Mouse (Mus musculus): ENCODE results near the gene Dusp5. TPM values are rescaled to one million over a fixed set of nuclear protein-coding genes. Genes with fewer than 3 reads are reported as not detected.

Gene Dusp5
- total and polyA plus RNA-seq, 3 experiments, result 4.7 to 7.5 (median 6.9) TPM

GRCm38 (mm10) chr19:53564174-53564573, 35.3 kb downstream of the Dusp5 start:
- no peak overlapping the region for H3K27ac ChIP-seq
- H3K4me1 ChIP-seq (ENCODE audit: control insufficient read depth, insufficient read depth, low read length), result no peaks in the 10 kb centered on the region
- no peak for TF ChIP-seq EP300 (IDR thresholded peaks at IDR 0.05; ENCODE audit: insufficient read depth, low read depth, low read length)
- no peak for TF ChIP-seq CTCF (IDR thresholded peaks at IDR 0.05)
- TF ChIP-seq POLR2A (IDR thresholded peaks at IDR 0.05; ENCODE audit: insufficient read depth, low read depth, low read length), result no peak
- WGBS, result 40% methylated on average over 4 of the region's 4 CpGs
- H3K36me3 ChIP-seq (ENCODE audit: control insufficient read depth, insufficient read depth, low read length), result no peaks in the 10 kb centered on the region
- no peaks in the 10 kb centered on the region for H3K27me3 ChIP-seq (ENCODE audit: control insufficient read depth, insufficient read depth, low read length)
- intact Hi-C loops (cut with DNase I), result no loop called here
- no peak for DNase-seq
- no peak overlapping the region for H3K4me3 ChIP-seq
- no peaks in the 10 kb centered on the region for H3K79me2 ChIP-seq (replicated peaks; ENCODE audit: control insufficient read depth, insufficient read depth, low read length)
- H3K9ac ChIP-seq (ENCODE audit: low read depth, low read length), result no peak overlapping the region

DNA sequence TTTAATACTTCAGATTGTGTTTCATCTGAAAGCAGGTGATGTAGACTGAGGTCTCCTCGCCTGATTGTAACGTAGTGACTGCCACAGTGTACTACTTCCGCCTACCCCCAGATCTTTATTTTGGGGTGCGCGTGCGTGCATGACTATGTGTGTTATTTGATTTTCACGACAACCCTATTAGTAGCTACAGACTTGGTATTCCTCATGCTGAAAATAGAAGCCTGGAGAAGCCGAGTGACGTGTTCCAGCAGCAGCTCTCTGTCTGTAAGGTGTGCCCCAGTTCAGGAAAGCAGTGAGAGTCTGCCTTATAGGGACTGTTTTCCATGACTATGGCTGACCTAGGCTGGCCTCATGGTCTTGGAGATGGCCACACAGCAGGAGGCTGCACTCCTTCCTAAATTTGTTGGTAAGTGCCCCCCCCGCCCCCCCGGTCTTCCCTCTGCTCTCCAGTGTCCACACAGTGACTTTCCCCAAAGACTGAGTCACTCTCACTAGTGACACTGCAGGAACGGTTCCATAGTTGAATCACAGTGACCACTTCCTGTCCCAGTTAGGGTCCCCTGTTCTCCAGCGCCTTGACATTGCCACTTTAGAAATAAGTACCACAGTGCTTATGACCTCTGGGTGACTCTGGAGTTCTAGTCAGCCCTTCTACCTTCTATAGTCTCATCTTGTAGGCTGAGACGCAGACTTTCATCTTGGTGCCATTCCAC, 36.8 kb downstream of the Dusp5 start:
- Histone ChIP-seq H3K4me1 (ENCODE audit: control insufficient read depth, insufficient read depth, low read length) (no peaks in the 10 kb centered on the region), H3K27me3 (ENCODE audit: control insufficient read depth, insufficient read depth, low read length) (no peaks in the 10 kb centered on the region), H3K27ac (no peak overlapping the region), H3K9ac (ENCODE audit: low read depth, low read length) (no peak overlapping the region), H3K79me2 (replicated peaks; ENCODE audit: control insufficient read depth, insufficient read depth, low read length) (no peaks in the 10 kb centered on the region), H3K4me3 (no peak overlapping the region), H3K36me3 (ENCODE audit: control insufficient read depth, insufficient read depth, low read length) (no peaks in the 10 kb centered on the region)
- 83% methylated on average over 14 of the region's 14 CpGs for WGBS
- TF ChIP-seq POLR2A (IDR thresholded peaks at IDR 0.05; ENCODE audit: insufficient read depth, low read depth, low read length), result no peak
- no peak for TF ChIP-seq CTCF (IDR thresholded peaks at IDR 0.05)
- no peak for TF ChIP-seq EP300 (IDR thresholded peaks at IDR 0.05; ENCODE audit: insufficient read depth, low read depth, low read length)
- intact Hi-C loops (cut with DNase I), result no loop called here
- no peak for DNase-seq

GRCm38 (mm10) chr19:53567864-53568263, 39.0 kb downstream of the Dusp5 start:
- no peaks in the 10 kb centered on the region for H3K4me1 ChIP-seq (ENCODE audit: control insufficient read depth, insufficient read depth, low read length)
- whole genome bisulfite sequencing, result 50% methylated on average over 11 of the region's 11 CpGs
- H3K9ac ChIP-seq (ENCODE audit: low read depth, low read length), result no peak overlapping the region
- H3K4me3 ChIP-seq, result no peak overlapping the region
- TF ChIP-seq POLR2A (IDR thresholded peaks at IDR 0.05; ENCODE audit: insufficient read depth, low read depth, low read length) (no peak), EP300 (IDR thresholded peaks at IDR 0.05; ENCODE audit: insufficient read depth, low read depth, low read length) (no peak), CTCF (IDR thresholded peaks at IDR 0.05) (no peak)
- DNase-seq, result no peak
- no peaks in the 10 kb centered on the region for H3K27me3 ChIP-seq (ENCODE audit: control insufficient read depth, insufficient read depth, low read length)
- intact Hi-C loops (cut with DNase I), result no loop called here
- no peak overlapping the region for H3K27ac ChIP-seq
- H3K36me3 ChIP-seq (ENCODE audit: control insufficient read depth, insufficient read depth, low read length), result no peaks in the 10 kb centered on the region
- no peaks in the 10 kb centered on the region for H3K79me2 ChIP-seq (replicated peaks; ENCODE audit: control insufficient read depth, insufficient read depth, low read length)

- Histone ChIP-seq H3K27ac (no peak overlapping the region), H3K79me2 (replicated peaks; ENCODE audit: control insufficient read depth, insufficient read depth, low read length) (no peaks in the 10 kb centered on the region), H3K4me3 (no peak overlapping the region), H3K27me3 (ENCODE audit: control insufficient read depth, insufficient read depth, low read length) (no peaks in the 10 kb centered on the region), H3K36me3 (ENCODE audit: control insufficient read depth, insufficient read depth, low read length) (no peaks in the 10 kb centered on the region), H3K4me1 (ENCODE audit: control insufficient read depth, insufficient read depth, low read length) (no peaks in the 10 kb centered on the region), H3K9ac (ENCODE audit: low read depth, low read length) (no peak overlapping the region)
- intact Hi-C loops (cut with DNase I), result no loop called here
- no peak for DNase-seq
- WGBS, result 74% methylated on average over 3 of the region's 3 CpGs
- no peak for TF ChIP-seq POLR2A (IDR thresholded peaks at IDR 0.05; ENCODE audit: insufficient read depth, low read depth, low read length)
Measured at GRCm38 (mm10) chr19:53568553-53568952, 39.6 kb downstream of the Dusp5 start.

DNA sequence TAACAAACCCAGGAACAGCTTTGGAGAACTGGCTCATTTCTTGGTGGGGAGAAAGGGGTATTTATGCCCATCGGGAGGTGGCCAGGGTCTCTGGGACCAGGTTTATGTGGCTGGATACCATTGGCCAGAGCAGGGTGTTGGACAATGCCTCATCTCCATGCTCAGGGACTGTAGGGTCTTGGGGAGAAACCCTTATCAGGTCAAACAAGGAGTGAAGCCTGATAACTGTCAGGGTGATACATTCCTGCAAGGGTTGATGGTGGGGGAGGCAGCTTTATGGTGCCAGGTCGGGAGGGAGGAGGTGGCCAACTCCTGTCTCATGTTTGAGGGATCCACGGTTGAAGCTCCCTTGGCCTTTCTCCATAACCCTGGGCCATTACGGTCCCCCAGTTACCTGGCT, 42.1 kb downstream of the Dusp5 start:
- no peak for TF ChIP-seq POLR2A (IDR thresholded peaks at IDR 0.05; ENCODE audit: insufficient read depth, low read depth, low read length)
- no peak for TF ChIP-seq CTCF (IDR thresholded peaks at IDR 0.05)
- TF ChIP-seq EP300 (IDR thresholded peaks at IDR 0.05; ENCODE audit: insufficient read depth, low read depth, low read length), result no peak
- DNase-seq, result no peak
- H3K79me2 ChIP-seq (replicated peaks; ENCODE audit: control insufficient read depth, insufficient read depth, low read length), result no peaks in the 10 kb centered on the region
- H3K4me1 ChIP-seq (ENCODE audit: control insufficient read depth, insufficient read depth, low read length), result peaks cover 2% of the 10 kb centered on the region; the same call in 1 of the 2 replicates
- H3K9ac ChIP-seq (ENCODE audit: low read depth, low read length), result no peak overlapping the region
- intact Hi-C loops (cut with DNase I), result no loop called here
- no peak overlapping the region for H3K27ac ChIP-seq
- H3K36me3 ChIP-seq (ENCODE audit: control insufficient read depth, insufficient read depth, low read length), result no peaks in the 10 kb centered on the region
- WGBS, result 49% methylated on average over 4 of the region's 4 CpGs
- H3K4me3 ChIP-seq, result no peak overlapping the region
- H3K27me3 ChIP-seq (ENCODE audit: control insufficient read depth, insufficient read depth, low read length), result no peaks in the 10 kb centered on the region

- Histone ChIP-seq H3K4me3 (no peak overlapping the region), H3K79me2 (replicated peaks; ENCODE audit: control insufficient read depth, insufficient read depth, low read length) (no peaks in the 10 kb centered on the region), H3K27me3 (ENCODE audit: control insufficient read depth, insufficient read depth, low read length) (no peaks in the 10 kb centered on the region), H3K36me3 (ENCODE audit: control insufficient read depth, insufficient read depth, low read length) (no peaks in the 10 kb centered on the region), H3K4me1 (ENCODE audit: control insufficient read depth, insufficient read depth, low read length) (peaks cover 2% of the 10 kb centered on the region; the same call in 1 of the 2 replicates), H3K9ac (ENCODE audit: low read depth, low read length) (no peak overlapping the region), H3K27ac (no peak overlapping the region)
- TF ChIP-seq POLR2A (IDR thresholded peaks at IDR 0.05; ENCODE audit: insufficient read depth, low read depth, low read length) (no peak), CTCF (IDR thresholded peaks at IDR 0.05) (no peak), EP300 (IDR thresholded peaks at IDR 0.05; ENCODE audit: insufficient read depth, low read depth, low read length) (no peak)
- WGBS, result 50% methylated on average over 18 of the region's 18 CpGs
- intact Hi-C loops (cut with DNase I), result no loop called here
- DNase-seq, result no peak
Measured at GRCm38 (mm10) chr19:53571501-53572428, 42.9 kb downstream of the Dusp5 start.
